Mouse (Mus musculus): ENCODE results near the gene Hspb3. TPM values are rescaled to one million over a fixed set of nuclear protein-coding genes. Genes with fewer than 3 reads are reported as not detected.

The Hspb3 gene
- polyA plus RNA-seq, 1 experiment = not detected

- Histone ChIP-seq H3K27me3 (ENCODE audit: control insufficient read depth, insufficient read depth, insufficient read length) (no peaks in the 10 kb centered on the region), H3K79me2 (ENCODE audit: control insufficient read depth, insufficient read depth) (peaks cover 73% of the 10 kb centered on the region), H3ac (ENCODE audit: control insufficient read depth, insufficient read length, low read depth) (peak overlapping the region; percentile 80), H3K79me3 (ENCODE audit: low read depth) (peaks cover 68% of the 10 kb centered on the region), H3K36me3 (ENCODE audit: control insufficient read depth, insufficient read depth) (peaks cover 19% of the 10 kb centered on the region), H3K4me3 (ENCODE audit: insufficient read depth, poor library complexity, severe bottlenecking) (peak overlapping the region; percentile 71)
- TF ChIP-seq MAX (IDR thresholded peaks at IDR 0.05) (no peak), MYOD1 (IDR thresholded peaks at IDR 0.05; ENCODE audit: control insufficient read depth, insufficient read length, low read depth) (no peak), MYOG (IDR thresholded peaks at IDR 0.05; ENCODE audit: control insufficient read depth, extremely low read depth, insufficient read length) (no peak), FOSL1 (IDR thresholded peaks at IDR 0.05; ENCODE audit: insufficient read depth, low read length, poor library complexity, severe bottlenecking) (no peak), USF1 (IDR thresholded peaks at IDR 0.05; ENCODE audit: low read depth) (no peak), CEBPB (IDR thresholded peaks at IDR 0.05; ENCODE audit: low read depth) (no peak), CTCF (IDR thresholded peaks at IDR 0.05; ENCODE audit: control insufficient read depth, insufficient read depth, insufficient read length) (no peak)
Observed at GRCm38 (mm10) chr13:113615971-113616671, 47.4 kb downstream of the Hspb3 start.

- Histone ChIP-seq H3K4me3 (ENCODE audit: insufficient read depth, poor library complexity, severe bottlenecking) (peak overlapping the region; percentile 71), H3K79me2 (ENCODE audit: control insufficient read depth, insufficient read depth) (peaks cover 78% of the 10 kb centered on the region), H3K36me3 (ENCODE audit: control insufficient read depth, insufficient read depth) (peaks cover 20% of the 10 kb centered on the region), H3K27me3 (ENCODE audit: control insufficient read depth, insufficient read depth, insufficient read length) (no peaks in the 10 kb centered on the region), H3ac (ENCODE audit: control insufficient read depth, insufficient read length, low read depth) (peak overlapping the region; percentile 76), H3K79me3 (ENCODE audit: low read depth) (peaks cover 74% of the 10 kb centered on the region)
- no peak for TF ChIP-seq CEBPB (IDR thresholded peaks at IDR 0.05; ENCODE audit: low read depth)
- no peak for TF ChIP-seq MYOD1 (IDR thresholded peaks at IDR 0.05; ENCODE audit: control insufficient read depth, insufficient read length, low read depth)
- TF ChIP-seq MAX (IDR thresholded peaks at IDR 0.05) = no peak
- TF ChIP-seq FOSL1 (IDR thresholded peaks at IDR 0.05; ENCODE audit: insufficient read depth, low read length, poor library complexity, severe bottlenecking) = no peak
- no peak for TF ChIP-seq CTCF (IDR thresholded peaks at IDR 0.05; ENCODE audit: control insufficient read depth, insufficient read depth, insufficient read length)
- no peak for TF ChIP-seq USF1 (IDR thresholded peaks at IDR 0.05; ENCODE audit: low read depth)
- TF ChIP-seq MYOG (IDR thresholded peaks at IDR 0.05; ENCODE audit: control insufficient read depth, extremely low read depth, insufficient read length) = no peak
Observed at GRCm38 (mm10) chr13:113615546-113615941, 47.9 kb downstream of the Hspb3 start.

- Histone ChIP-seq H3K79me3 (ENCODE audit: low read depth) (peaks cover 81% of the 10 kb centered on the region), H3K4me3 (ENCODE audit: insufficient read depth, poor library complexity, severe bottlenecking) (peak overlapping the region; percentile 71), H3ac (ENCODE audit: control insufficient read depth, insufficient read length, low read depth) (peak overlapping the region; percentile 76), H3K79me2 (ENCODE audit: control insufficient read depth, insufficient read depth) (peaks cover 85% of the 10 kb centered on the region), H3K36me3 (ENCODE audit: control insufficient read depth, insufficient read depth) (peaks cover 27% of the 10 kb centered on the region), H3K27me3 (ENCODE audit: control insufficient read depth, insufficient read depth, insufficient read length) (no peaks in the 10 kb centered on the region)
- TF ChIP-seq MAX (IDR thresholded peaks at IDR 0.05) (no peak), USF1 (IDR thresholded peaks at IDR 0.05; ENCODE audit: low read depth) (peak; percentile 70)
Observed at GRCm38 (mm10) chr13:113614635-113615545, 48.6 kb downstream of the Hspb3 start.

- H3K4me3 ChIP-seq (ENCODE audit: insufficient read depth, poor library complexity, severe bottlenecking) = no peak overlapping the region
- no peak overlapping the region for H3ac ChIP-seq (ENCODE audit: control insufficient read depth, insufficient read length, low read depth)
- H3K27me3 ChIP-seq (ENCODE audit: control insufficient read depth, insufficient read depth, insufficient read length) = no peaks in the 10 kb centered on the region
- peaks cover 91% of the 10 kb centered on the region for H3K79me3 ChIP-seq (ENCODE audit: low read depth)
- TF ChIP-seq MAX (IDR thresholded peaks at IDR 0.05) (no peak), MYOG (IDR thresholded peaks at IDR 0.05; ENCODE audit: control insufficient read depth, extremely low read depth, insufficient read length) (no peak), MYOD1 (IDR thresholded peaks at IDR 0.05; ENCODE audit: control insufficient read depth, insufficient read length, low read depth) (no peak), CEBPB (IDR thresholded peaks at IDR 0.05; ENCODE audit: low read depth) (no peak), USF1 (IDR thresholded peaks at IDR 0.05; ENCODE audit: low read depth) (no peak)
- peaks cover 95% of the 10 kb centered on the region for H3K79me2 ChIP-seq (ENCODE audit: control insufficient read depth, insufficient read depth)
- H3K36me3 ChIP-seq (ENCODE audit: control insufficient read depth, insufficient read depth) = peaks cover 34% of the 10 kb centered on the region
Observed at GRCm38 (mm10) chr13:113613882-113614281, 49.6 kb downstream of the Hspb3 start.

GRCm38 (mm10) chr13:113613341-113613740, 50.1 kb downstream of the Hspb3 start:
- Histone ChIP-seq H3K36me3 (ENCODE audit: control insufficient read depth, insufficient read depth) (peaks cover 36% of the 10 kb centered on the region), H3K79me3 (ENCODE audit: low read depth) (peaks cover 96% of the 10 kb centered on the region), H3K27me3 (ENCODE audit: control insufficient read depth, insufficient read depth, insufficient read length) (no peaks in the 10 kb centered on the region), H3K79me2 (ENCODE audit: control insufficient read depth, insufficient read depth) (peaks cover 100% of the 10 kb centered on the region), H3ac (ENCODE audit: control insufficient read depth, insufficient read length, low read depth) (no peak overlapping the region), H3K4me3 (ENCODE audit: insufficient read depth, poor library complexity, severe bottlenecking) (no peak overlapping the region)
- TF ChIP-seq MYOG (IDR thresholded peaks at IDR 0.05; ENCODE audit: control insufficient read depth, extremely low read depth, insufficient read length) (no peak), MAX (IDR thresholded peaks at IDR 0.05) (no peak), FOSL1 (IDR thresholded peaks at IDR 0.05; ENCODE audit: insufficient read depth, low read length, poor library complexity, severe bottlenecking) (no peak), CTCF (IDR thresholded peaks at IDR 0.05; ENCODE audit: control insufficient read depth, insufficient read depth, insufficient read length) (no peak), CEBPB (IDR thresholded peaks at IDR 0.05; ENCODE audit: low read depth) (no peak), USF1 (IDR thresholded peaks at IDR 0.05; ENCODE audit: low read depth) (no peak)

Other genes starting within 250 kb of the Hspb3 start
- gene Snx18, start 45.1 kb downstream of the Hspb3 start, polyA plus RNA-seq (2012; fragmentation: generic; extraction: Trizol) = 28.6 TPM
- gene Arl15, start 130.8 kb upstream of the Hspb3 start, polyA plus RNA-seq (2012; fragmentation: generic; extraction: Trizol) = 3.5 TPM

Data from C2C12 (cell line).